21 mouse cellular contexts compared by ENCODE assay signal in the genomic region with DNA sequence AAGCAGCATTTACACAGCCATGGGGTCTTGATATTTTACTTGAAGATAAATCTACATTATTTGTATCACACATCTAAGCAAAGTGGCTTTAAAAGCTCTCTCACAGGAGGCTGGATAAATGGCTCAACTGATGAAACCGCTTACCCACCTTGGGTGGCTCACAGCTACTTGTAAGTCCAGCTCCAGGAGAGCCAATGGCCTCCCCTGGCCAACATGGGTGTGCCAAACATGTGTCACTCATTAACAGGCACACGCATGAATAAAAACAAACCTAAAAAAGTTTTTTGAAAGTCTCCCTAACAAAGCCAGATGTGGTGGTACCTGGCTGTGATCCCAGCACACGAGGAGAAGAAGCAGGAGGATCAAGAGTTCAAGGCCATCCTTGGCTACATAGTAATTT. TPM values are rescaled to one million over a fixed set of nuclear protein-coding genes. Genes with fewer than 3 reads are reported as not detected.
DNase-seq lines count a peak whose midpoint lies in the region; ATAC-seq and TF ChIP-seq lines count a peak whose summit lies in the region.
"Had no signal": no experiment of that assay in that cellular context is flagged by ENCODE, and none has a peak within 500 bp of the region (broad histone marks: within the 10 kb centered on the region; RNA-seq: fewer than 3 reads in every experiment).

No protein-coding gene starts in this region.

- H3K79me2 ChIP-seq in liver, adult 2 months (ENCODE audit: control insufficient read depth, insufficient read depth, low read length): peaks cover 21% of the 10 kb centered on the region; the same call in 1 of the 2 replicates

- no peak overlapping the region for H3K9ac ChIP-seq in liver, adult 2 months (ENCODE audit: low read depth, low read length)
- no peak overlapping the region for H3K9ac ChIP-seq in forebrain, embryonic 16.5 days (replicated peaks; ENCODE audit: low read depth, low read length)
- H3K9ac ChIP-seq: embryonic facial prominence, embryonic 12.5 days; forebrain, embryonic 13.5 days; forebrain, embryonic 15.5 days had no signal

- TF ChIP-seq CTCF in liver, adult 2 months (IDR thresholded peaks at IDR 0.05; ENCODE audit: low read depth, low read length): no peak

- H3K9me3 ChIP-seq in forebrain, embryonic 16.5 days (ENCODE audit: control insufficient read depth, low read length): no peaks in the 10 kb centered on the region
- H3K9me3 ChIP-seq: embryonic facial prominence, embryonic 10.5 days; embryonic facial prominence, embryonic 12.5 days; forebrain, embryonic 13.5 days; forebrain, embryonic 15.5 days; G1E had no signal

- intact Hi-C loops in heart, postnatal 14 days (cut with DNase I): no loop called here

- no peak overlapping the region for H3K27ac ChIP-seq in liver, adult 2 months (replicated peaks; ENCODE audit: insufficient read depth, low read depth, low read length)
- H3K27ac ChIP-seq in forebrain, embryonic 16.5 days (ENCODE audit: low read length): no peak overlapping the region
- H3K27ac ChIP-seq: embryonic facial prominence, embryonic 10.5 days; embryonic facial prominence, embryonic 12.5 days; forebrain, embryonic 13.5 days; forebrain, embryonic 15.5 days had no signal

- peak; percentile 68 for DNase-seq in heart, adult 11 months
- DNase-seq in heart, postnatal 14 days: no peak
- DNase-seq in liver, adult 2 months (ENCODE audit: extremely low read depth, low read depth, low spot score): peak; percentile 76
- no peak for DNase-seq in liver
- DNase-seq: adrenal gland, adult 2 months; adrenal gland, postnatal 14 days; adrenal gland, postnatal 36 days; B cell, adult 2 months; cerebellum, adult 11-12 months; cerebellum, adult 2 months; cerebellum, adult 9-10 months; cerebellum, postnatal 10 days; cerebellum, postnatal 25 days had no signal

- no peak for ATAC-seq in forebrain, embryonic 16.5 days
- ATAC-seq: CD4-positive, CD25-positive, alpha-beta regulatory T cell, adult 4 months; forebrain, embryonic 13.5 days; forebrain, embryonic 15.5 days had no signal

- 26% methylated on average over 3 of the region's 3 CpGs for WGBS in liver, adult 2 months
- 74% methylated on average over 3 of the region's 3 CpGs for WGBS in forebrain, embryonic 16.5 days

- no peak overlapping the region for H3K4me3 ChIP-seq in liver, adult 2 months (ENCODE audit: insufficient read depth, low read depth, low read length)
- no peak overlapping the region for H3K4me3 ChIP-seq in forebrain, embryonic 16.5 days (replicated peaks; ENCODE audit: low read length)
- H3K4me3 ChIP-seq: embryonic facial prominence, embryonic 10.5 days; embryonic facial prominence, embryonic 12.5 days; forebrain, embryonic 13.5 days; forebrain, embryonic 15.5 days had no signal

- no peaks in the 10 kb centered on the region for H3K27me3 ChIP-seq in liver, adult 2 months (ENCODE audit: control insufficient read depth, insufficient read depth, low read length)
- no peaks in the 10 kb centered on the region for H3K27me3 ChIP-seq in forebrain, embryonic 16.5 days (replicated peaks; ENCODE audit: control insufficient read depth, insufficient read depth, low read length)
- H3K27me3 ChIP-seq: CH12.LX; embryonic facial prominence, embryonic 12.5 days; forebrain, embryonic 13.5 days; forebrain, embryonic 15.5 days had no signal

- TF ChIP-seq POLR2A in liver, adult 2 months (IDR thresholded peaks at IDR 0.05; ENCODE audit: extremely low read depth, insufficient read depth, low read length): no peak

- H3K4me1 ChIP-seq in liver, adult 2 months (ENCODE audit: control insufficient read depth, insufficient read depth, low read length): peaks cover 16% of the 10 kb centered on the region
- H3K4me1 ChIP-seq in forebrain, embryonic 16.5 days (replicated peaks; ENCODE audit: control insufficient read depth, insufficient read depth, low read length): peaks cover 16% of the 10 kb centered on the region

- no peak overlapping the region for H3K4me2 ChIP-seq in forebrain, embryonic 16.5 days (ENCODE audit: low read length)
- H3K4me2 ChIP-seq: embryonic facial prominence, embryonic 12.5 days; forebrain, embryonic 13.5 days; forebrain, embryonic 15.5 days had no signal

- H3K36me3 ChIP-seq in liver, adult 2 months (ENCODE audit: control insufficient read depth, insufficient read depth, low read length): no peaks in the 10 kb centered on the region
- H3K36me3 ChIP-seq in forebrain, embryonic 16.5 days (ENCODE audit: control insufficient read depth, insufficient read depth): no peaks in the 10 kb centered on the region
- H3K36me3 ChIP-seq: embryonic facial prominence, embryonic 10.5 days; embryonic facial prominence, embryonic 12.5 days; forebrain, embryonic 15.5 days; G1E had no signal

RNA-seq across cellular contexts. Expression of gene Vgll4, which starts 34.4 kb away (rescaled TPM):
- 10 to 100 TPM; 28.4 to 29.5 TPM for total RNA-seq in heart, postnatal 14 days (2021)
- 24.3 and 31.0 TPM in 2 replicates for total RNA-seq in liver, adult 2 months (2014; rRNA removed)
- 32.1 and 44.5 TPM in 2 replicates for polyA plus RNA-seq in liver, adult 2 months (2012; rRNA removed)
- 74.3 and 79.0 TPM in 2 replicates for polyA plus RNA-seq in forebrain, embryonic 16.5 days (2015; fragmentation: Nextera tagmentation; extraction: Ambion mirVana)

Comparison
In these comparisons a context has a peak if more than half of its experiments do, and no peak if none do; other contexts are left out.
1. DNase-seq: peak in heart, adult 11 months (single experiment) and liver, adult 2 months (single experiment); none in heart, postnatal 14 days (0 of 2) and liver (single experiment).